Mouse (Mus musculus): ENCODE results near the gene Fkbp9.

DNA sequence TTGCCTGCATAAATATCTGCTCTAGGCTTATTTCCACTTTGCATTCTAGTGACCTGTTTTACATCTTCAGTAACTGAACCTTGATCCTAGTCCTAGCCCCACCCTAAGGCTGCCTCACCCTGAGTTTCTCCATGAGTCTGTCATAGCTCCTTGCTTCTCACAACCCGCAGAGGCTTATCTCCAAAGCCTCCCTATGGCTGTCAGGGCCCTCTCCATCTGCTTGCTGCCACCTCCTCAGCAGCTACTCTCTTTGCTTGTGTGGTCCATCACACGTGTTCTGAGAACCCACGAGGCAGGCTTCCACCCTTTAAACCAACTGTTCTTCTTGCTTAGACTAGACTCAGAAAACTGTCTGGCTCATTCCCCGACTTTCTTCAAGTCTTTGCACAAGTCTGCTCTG is 45.0 kb downstream of the Fkbp9 start:
- TF ChIP-seq CTCF (IDR thresholded peaks at IDR 0.05; ENCODE audit: low read depth) (no peak), EP300 (IDR thresholded peaks at IDR 0.05; ENCODE audit: low read depth) (no peak)

Measured in liver, embryonic 14.5 days (tissue).